Mouse (Mus musculus): Measurements from ENCODE around the gene Ssrp1.

The Ssrp1 gene

DNA sequence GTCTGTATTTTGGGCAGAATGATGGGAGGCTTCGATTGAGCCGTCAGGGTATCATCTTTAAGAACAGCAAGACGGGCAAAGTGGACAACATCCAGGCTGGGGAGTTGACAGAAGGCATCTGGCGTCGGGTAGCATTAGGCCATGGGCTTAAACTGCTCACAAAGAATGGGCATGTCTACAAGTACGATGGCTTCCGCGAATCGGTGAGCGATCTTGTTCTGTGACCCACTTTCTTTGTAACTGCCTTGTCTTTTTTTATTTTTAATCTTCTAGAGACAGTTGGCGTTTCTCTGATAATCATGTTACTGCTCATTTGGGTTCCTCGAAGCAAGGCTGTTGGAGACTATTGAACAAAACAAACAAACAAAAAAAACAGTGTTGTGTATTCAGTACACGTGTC, 1.3 kb downstream of the Ssrp1 start:
- DNase-seq, result no peak

- no peak for DNase-seq
These were observed 6.6 kb downstream of the Ssrp1 start for GRCm38 (mm10) chr2:85043623-85044022.

- DNase-seq, result no peak
These were observed 9.2 kb downstream of the Ssrp1 start for GRCm38 (mm10) chr2:85046222-85046621.

GRCm38 (mm10) chr2:85047081-85047480, 10.0 kb downstream of the Ssrp1 start:
- no peak for DNase-seq

DNA sequence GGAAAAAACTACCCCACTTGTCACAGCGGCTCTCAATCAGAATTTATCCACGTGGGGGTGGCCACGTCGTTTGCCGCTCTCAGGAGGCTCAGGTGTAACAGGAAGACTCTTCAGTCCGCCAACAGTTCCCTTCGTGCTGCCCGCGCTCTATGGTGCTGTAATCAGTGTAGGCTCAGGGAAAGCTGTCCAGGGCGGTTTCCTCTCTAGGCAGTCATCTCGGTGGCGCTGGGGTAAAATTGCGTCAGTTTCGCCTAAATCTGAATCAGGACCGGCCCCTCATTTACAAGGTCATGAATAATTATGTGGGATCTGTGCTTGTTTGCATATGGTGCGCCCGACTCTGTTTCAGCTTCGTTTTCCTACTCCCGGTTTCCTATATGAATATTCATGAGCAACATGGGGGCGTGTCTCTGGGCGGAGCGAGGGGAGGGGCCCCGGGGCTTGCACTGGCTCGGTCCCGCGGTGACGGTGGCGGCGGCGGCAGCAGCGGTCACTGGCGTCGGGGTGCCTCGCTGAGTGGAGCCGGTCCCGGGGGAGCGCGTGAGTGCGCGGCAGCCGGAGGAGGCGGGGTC, 10.6 kb downstream of the Ssrp1 start, which contains the start of gene Tnks1bp1:
Gene Tnks1bp1, plus strand, starts transcription at position 427 of the 572 bp plus-strand sequence.
- peak; percentile 96 for DNase-seq

- DNase-seq, result peak; percentile 59
These were observed 11.2 kb downstream of the Ssrp1 start for GRCm38 (mm10) chr2:85048168-85048751.

- DNase-seq, result no peak
These were observed 12.2 kb downstream of the Ssrp1 start for GRCm38 (mm10) chr2:85049277-85049676.

- DNase-seq, result no peak
These were observed 13.1 kb downstream of the Ssrp1 start for GRCm38 (mm10) chr2:85050001-85050634.

GRCm38 (mm10) chr2:85050746-85051145, 13.7 kb downstream of the Ssrp1 start:
- no peak for DNase-seq

DNA sequence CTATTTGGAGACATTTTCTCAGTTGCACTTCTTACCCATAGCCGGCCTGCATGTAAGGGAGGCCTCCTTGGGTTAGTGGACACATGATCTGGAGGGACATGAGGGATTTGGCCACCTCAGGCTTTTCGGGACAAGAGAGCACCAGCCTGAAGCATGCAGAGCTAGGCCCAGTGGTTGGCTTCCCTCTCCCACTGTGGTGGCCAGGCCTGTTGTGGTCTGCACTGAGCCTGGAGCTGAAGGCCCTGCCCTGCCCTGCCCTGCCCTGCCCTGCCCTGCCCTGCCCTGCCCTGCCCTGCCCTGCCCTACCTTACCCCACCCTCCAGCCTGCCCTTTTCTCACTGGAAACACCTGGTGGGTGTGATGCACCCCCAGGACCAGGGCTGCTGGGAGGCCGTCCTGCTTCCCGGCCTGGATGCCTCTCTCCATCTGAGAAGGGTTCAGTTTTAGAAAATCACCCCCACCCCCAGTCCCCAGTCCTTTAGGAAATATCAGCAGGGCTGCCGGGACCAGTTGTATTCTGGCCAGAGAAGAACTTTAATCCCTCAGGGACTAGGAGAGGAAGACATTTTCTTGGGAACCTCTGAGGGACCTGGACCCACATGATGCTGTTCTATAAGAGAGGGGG, 16.3 kb downstream of the Ssrp1 start:
- DNase-seq, result no peak

DNA sequence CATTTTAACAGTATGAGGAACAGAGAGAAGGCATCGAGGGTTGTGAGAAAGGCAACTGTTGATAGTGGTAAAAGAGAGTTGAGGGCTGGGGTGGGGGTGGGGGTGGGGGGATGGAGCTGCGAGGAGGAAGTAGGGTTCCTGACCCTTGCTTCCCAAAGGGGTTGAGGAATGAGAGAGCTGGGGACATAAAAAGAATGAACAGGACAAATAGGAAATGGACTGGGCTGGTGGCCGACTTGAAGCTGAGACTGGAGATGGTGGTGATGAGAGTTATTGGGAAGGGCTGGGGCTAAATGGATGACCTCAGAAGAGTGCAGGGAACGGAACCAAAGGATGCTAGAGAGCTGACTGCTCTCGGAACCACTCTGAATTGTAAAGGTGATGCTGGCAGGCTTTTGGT, 19.7 kb downstream of the Ssrp1 start:
- DNase-seq, result no peak

DNA sequence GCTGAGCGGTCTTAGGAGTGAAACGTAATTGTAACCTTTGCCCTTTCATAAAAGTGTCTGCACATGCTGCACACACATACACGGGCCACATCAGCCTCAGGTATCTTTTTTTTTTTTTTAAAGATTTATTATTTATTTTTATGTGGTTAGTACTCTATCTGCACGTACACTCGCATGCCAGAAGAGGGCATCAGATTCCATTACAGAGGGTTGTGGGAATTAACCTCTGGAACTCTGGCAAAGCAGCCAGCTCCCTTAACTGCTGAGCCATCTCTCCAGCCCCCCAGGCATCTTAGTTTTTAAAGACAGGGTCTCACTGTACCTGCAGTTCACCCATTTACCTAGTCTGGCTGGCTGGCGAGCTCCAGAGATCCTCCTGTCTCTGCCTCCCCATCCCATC, 22.6 kb downstream of the Ssrp1 start:
- no peak for DNase-seq

DNA sequence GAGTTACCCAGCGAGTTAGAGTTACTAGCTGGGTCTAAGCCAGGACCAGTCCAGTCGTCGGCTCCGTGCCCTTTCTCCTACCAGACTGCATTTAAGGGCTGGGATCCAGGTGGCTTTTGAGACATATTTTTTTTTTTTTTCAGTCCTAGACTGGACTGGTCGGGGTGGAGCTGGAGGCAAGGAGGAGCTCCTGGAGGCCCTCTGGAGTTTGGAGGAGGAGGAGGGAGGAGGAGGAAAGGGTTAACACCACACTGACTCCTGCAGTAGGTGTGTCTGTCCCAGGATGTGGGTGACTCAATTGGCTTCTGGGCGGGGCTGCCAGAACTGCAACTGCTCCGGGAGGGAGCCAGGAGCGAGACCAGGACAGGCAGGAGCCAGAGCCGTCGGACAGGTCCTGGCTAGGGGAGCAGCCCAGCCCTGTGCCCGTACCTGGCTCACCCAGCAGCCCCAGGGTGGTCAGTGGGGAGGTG, 23.6 kb downstream of the Ssrp1 start:
- no peak for DNase-seq

- DNase-seq, result no peak
These were observed 24.1 kb downstream of the Ssrp1 start for GRCm38 (mm10) chr2:85061107-85061541.

DNA sequence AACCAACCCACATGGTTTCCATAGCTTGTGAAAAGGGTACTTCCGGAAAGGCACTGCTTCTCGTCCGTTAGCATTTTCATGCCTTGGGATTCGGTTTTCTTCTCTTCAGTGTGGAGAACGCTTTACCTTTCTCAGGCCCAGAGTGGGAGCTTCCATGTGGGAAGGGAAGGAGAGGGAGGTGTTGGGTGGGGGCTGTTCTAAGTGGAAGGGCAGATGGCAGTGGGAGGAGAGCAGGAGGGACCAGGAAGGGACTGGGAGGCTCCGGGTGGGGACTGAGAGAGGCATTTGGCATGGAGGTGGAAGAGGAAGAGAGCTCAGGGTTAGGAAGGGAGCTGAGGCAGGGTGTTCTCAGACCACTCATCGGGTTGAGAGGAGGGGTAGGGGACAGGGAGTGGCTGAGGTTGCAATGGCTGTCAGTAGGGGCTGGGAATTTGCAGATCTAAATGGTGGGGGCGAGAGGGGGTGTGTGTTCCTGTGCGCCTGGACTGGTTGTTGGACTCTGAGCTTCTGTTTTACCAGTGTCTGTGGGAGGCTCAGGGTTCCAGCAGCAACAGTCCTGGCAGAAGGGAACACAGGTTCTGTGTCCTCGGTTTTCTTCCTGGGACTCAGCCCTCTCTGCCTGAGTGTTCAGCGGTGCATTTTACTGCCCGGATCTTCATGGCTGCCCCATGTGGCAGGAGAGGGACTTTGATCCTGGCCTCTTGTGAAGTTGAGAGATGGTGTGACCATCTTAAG, 28.3 kb downstream of the Ssrp1 start:
- DNase-seq, result no peak

- DNase-seq, result no peak
These were observed 29.9 kb downstream of the Ssrp1 start for GRCm38 (mm10) chr2:85066937-85067336.

- DNase-seq, result no peak
These were observed 31.0 kb downstream of the Ssrp1 start for GRCm38 (mm10) chr2:85067903-85068625.

DNA sequence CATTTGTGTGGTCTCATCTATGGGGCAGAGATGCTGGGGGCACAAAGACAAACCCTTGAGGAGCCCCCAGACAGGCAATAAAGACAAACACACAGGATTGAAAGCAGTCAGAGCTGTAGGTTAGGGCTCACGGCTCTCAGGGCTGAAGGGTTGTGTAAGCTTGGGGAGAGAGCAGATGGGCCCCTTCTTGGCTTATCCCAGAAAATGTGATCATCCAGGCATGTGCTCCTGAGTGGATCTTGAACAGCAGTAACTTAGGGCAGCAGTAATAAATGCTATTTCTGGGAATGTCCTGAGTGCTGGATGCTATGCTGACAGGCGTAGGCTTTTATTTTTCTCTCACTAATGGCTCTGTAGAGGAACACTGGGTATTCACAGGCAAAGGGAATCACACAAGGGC, 31.6 kb downstream of the Ssrp1 start:
- DNase-seq, result no peak

DNA sequence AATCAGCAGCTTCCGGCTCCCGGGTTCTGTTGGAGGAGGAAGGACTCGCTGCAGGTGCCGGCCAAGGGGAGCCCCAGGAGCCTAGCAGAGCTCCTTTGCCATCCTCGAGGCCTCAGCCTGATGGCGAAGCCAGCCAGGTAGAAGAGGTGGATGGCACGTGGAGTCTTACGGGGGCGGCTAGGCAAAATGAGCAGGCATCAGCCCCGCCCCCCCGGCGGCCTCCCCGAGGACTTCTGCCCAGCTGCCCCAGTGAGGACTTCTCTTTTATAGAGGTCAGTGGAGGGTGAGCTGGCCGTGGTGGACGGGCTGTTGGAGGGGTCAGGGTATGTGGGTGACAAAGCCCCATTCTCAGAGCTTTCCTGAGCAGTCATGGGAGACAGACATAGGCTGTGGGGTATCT, 33.1 kb downstream of the Ssrp1 start:
- no peak for DNase-seq

- DNase-seq, result no peak
These were observed 34.9 kb downstream of the Ssrp1 start for GRCm38 (mm10) chr2:85071921-85072320.

DNA sequence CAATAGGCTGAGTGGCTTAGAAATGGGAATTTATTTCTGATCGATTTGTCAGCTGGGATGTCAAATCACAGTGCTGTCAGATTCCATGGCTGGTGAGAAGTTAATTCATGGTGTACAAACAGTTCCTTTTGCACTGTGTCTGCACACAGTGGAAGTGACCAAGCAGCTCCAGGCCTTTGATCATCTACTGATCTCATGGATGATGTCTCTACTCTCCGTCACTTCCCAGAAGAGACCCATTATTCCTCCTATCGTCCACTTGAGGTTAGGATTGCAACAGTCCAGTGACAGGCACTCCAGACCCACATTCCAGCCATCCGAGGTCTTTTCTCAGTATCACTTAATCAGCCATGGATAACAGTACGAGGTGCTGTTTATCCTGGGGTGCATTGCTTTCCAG, 36.7 kb downstream of the Ssrp1 start:
- no peak for DNase-seq

Measured in cerebellum, adult 8-10 months (tissue).